28 mouse cellular contexts compared by ENCODE assay signal in genomic region chr10:25406695-25407094, GRCm38 (mm10).
"Had no signal": no experiment of that assay in that cellular context is flagged by ENCODE, and none has a peak within 500 bp of the region (broad histone marks: within the 10 kb centered on the region; RNA-seq: fewer than 3 reads in every experiment).

No protein-coding gene starts in this region.

- H3K27ac ChIP-seq: embryonic facial prominence, embryonic 10.5 days; embryonic facial prominence, embryonic 12.5 days; embryonic facial prominence, embryonic 13.5 days; embryonic facial prominence, embryonic 15.5 days; forebrain, embryonic 10.5 days; forebrain, embryonic 12.5 days; forebrain, embryonic 13.5 days; heart, adult 2 months; heart, embryonic 10.5 days had no signal

- H3K4me1 ChIP-seq: forebrain, embryonic 12.5 days; forebrain, embryonic 13.5 days had no signal

- H3K4me3 ChIP-seq: embryonic facial prominence, embryonic 10.5 days; embryonic facial prominence, embryonic 12.5 days; embryonic facial prominence, embryonic 13.5 days; embryonic facial prominence, embryonic 15.5 days; erythroblast, embryonic 14.5 days; forebrain, embryonic 10.5 days; forebrain, embryonic 12.5 days; forebrain, embryonic 13.5 days; gastrocnemius, adult 2 months; heart, adult 2 months; heart, embryonic 10.5 days had no signal

- DNase-seq: cerebellum, adult 8-10 months; cerebellum, adult 9-10 months; cerebellum, adult 9-11 months; cerebellum, postnatal 10 days; cerebellum, postnatal 14 days; cerebellum, postnatal 25 days; cerebellum, postnatal 36 days; embryo, embryonic 11 days; forebrain, postnatal 0 days; gastrocnemius, adult 2 months; gastrocnemius, postnatal 10 days; gastrocnemius, postnatal 14 days; gastrocnemius, postnatal 25 days; gastrocnemius, postnatal 36 days; heart, adult 18-20 months; heart, adult 2 months had no signal

- H3K9ac ChIP-seq: embryonic facial prominence, embryonic 12.5 days; embryonic facial prominence, embryonic 13.5 days; embryonic facial prominence, embryonic 15.5 days; forebrain, embryonic 12.5 days; forebrain, embryonic 13.5 days; forebrain, postnatal 0 days had no signal

- ATAC-seq: forebrain, embryonic 13.5 days; forebrain, embryonic 14.5 days; forebrain, embryonic 16.5 days; forebrain, postnatal 0 days had no signal

- H3K36me3 ChIP-seq: embryonic facial prominence, embryonic 10.5 days; embryonic facial prominence, embryonic 12.5 days; embryonic facial prominence, embryonic 13.5 days; embryonic facial prominence, embryonic 15.5 days; forebrain, embryonic 10.5 days; forebrain, embryonic 12.5 days; heart, embryonic 10.5 days had no signal

- H3K9me3 ChIP-seq: embryonic facial prominence, embryonic 10.5 days; embryonic facial prominence, embryonic 12.5 days; embryonic facial prominence, embryonic 13.5 days; embryonic facial prominence, embryonic 15.5 days; forebrain, embryonic 12.5 days; forebrain, embryonic 13.5 days; heart, embryonic 10.5 days had no signal

- H3K4me2 ChIP-seq: embryonic facial prominence, embryonic 12.5 days; embryonic facial prominence, embryonic 13.5 days; embryonic facial prominence, embryonic 15.5 days; forebrain, embryonic 12.5 days; forebrain, embryonic 13.5 days; heart, embryonic 11.5 days had no signal

- H3K27me3 ChIP-seq: embryonic facial prominence, embryonic 12.5 days; embryonic facial prominence, embryonic 13.5 days; embryonic facial prominence, embryonic 15.5 days; forebrain, embryonic 12.5 days; forebrain, embryonic 13.5 days had no signal
